Mouse (Mus musculus) brain, embryonic 14.5 days (tissue): ENCODE measurements around the gene Olfr522.

Source experiments
- CTCF ChIP-seq: fragments of 200-500 bp; IDR thresholded peaks from 2 replicates; pipeline ENCODE4 v1.5.1; 2012; ENCODE audit warnings: inconsistent platforms, mild to moderate bottlenecking, moderate library complexity, borderline replicate concordance; ENCODE audit not compliant: insufficient read depth, insufficient read length; ENCODE audit errors: extremely low read depth
- POLR2A ChIP-seq: fragments of 200-500 bp; IDR thresholded peaks from 2 replicates; pipeline ENCODE4 v1.6.1; 2012; ENCODE audit warnings: mild to moderate bottlenecking, inconsistent platforms, borderline replicate concordance; ENCODE audit not compliant: poor library complexity, insufficient read depth, insufficient read length, severe bottlenecking; ENCODE audit errors: extremely low read depth

- TF ChIP-seq POLR2A, result no peak
- TF ChIP-seq CTCF, result no peak
Observed at GRCm38 (mm10) chr7:140169386-140169785, 4.8 kb upstream of the Olfr522 start.
